Mouse (Mus musculus): ENCODE results near the gene Mitf.

Gene Mitf

DNA sequence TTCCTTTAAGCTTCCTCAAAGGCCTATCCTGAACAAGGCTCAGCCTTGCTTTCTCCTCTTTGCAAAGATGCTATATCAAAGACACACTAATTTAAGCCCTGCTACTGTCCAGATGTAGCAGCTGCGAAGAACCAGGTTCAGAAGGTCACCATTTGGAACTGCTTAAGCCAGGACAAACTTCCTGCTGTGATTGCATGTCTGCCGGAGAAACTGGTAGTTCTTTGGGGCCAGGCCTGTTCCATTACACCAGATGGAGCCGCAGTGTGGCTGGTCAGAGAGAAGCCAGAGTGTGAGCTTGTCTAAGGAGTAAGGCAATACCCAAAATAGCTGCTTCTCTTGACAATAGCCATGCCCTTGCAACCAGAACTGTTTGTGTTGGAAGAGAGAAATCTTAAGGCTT, 75.1 kb downstream of the Mitf start:
- no peak for DNase-seq (ENCODE audit: low read depth)

DNA sequence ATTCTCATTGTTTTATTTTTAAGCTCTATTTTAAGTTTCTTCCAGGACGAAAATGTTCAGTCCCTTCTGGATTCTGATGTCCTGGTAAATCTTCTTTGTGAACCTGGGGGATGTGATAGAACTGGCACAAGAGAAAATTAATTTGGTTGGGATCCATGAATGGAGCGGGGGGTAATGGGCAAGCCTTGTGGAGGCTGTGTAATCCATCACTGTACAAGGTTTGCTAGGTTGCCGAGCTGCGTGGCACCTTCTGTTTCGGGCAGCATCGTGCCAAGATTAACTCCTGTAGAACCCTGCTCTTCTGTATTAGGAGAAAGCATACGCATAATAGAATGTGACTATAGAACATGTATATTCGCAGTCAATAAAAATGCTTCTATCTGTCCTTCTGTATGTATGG, 76.1 kb downstream of the Mitf start:
- DNase-seq (ENCODE audit: low read depth): no peak

DNA sequence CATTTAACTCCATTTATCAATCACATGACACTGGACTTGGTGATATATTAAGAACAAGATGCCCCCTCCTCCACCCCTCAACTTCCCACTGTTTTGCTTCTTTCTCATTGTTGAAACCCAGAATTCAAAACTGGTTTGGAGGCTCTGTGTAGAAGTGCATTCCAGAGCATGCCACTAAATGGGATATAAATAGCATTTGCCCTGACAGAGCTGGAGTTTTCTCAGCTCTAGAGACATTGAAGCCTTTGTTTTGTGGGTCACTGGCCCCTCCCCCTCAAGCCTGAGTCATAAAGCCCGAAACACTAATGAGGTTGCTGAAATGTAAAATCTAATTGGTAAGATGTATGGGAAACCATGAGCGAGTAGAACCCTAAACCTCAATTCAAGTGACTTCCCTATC, 76.6 kb downstream of the Mitf start:
- DNase-seq (ENCODE audit: low read depth): no peak

DNA sequence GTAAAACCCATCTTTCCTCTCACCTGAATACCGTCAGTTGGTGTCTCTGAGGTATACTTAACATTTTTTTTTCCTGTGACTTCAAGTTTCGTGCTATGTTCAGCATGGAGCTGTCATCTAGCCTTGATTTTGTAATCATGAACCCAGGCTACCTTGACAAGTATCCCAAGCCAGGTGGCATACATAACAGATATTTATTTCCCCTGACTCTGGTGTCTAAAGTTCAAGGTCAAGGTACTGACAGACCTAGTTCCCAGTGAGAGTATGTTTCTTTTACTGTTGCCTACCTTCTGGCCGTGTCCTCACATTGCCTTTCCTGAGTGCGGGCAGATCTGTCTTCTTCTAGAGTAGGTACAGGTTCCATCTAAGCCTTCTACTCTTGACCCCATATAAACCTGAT, 78.1 kb downstream of the Mitf start:
- DNase-seq (ENCODE audit: low read depth): no peak

DNA sequence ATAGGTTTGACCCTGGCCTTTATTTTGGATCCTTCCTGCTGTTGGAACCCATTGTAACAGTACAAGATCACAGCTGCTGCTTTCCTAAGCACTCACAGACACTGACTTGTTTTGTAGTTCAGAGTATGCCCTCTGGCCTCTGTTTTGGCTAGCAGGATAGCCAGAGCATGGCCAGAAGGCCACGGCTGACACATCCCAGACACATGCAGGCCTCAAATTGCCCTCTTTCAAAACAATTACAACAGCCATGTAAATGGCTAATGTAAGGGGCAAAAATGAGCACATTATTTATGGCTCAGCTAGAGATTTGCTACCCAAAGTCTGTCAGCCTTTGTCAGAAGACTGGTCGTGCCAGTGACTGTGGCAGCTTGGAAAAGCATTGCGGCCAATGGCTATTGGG, 78.8 kb downstream of the Mitf start:
- DNase-seq (ENCODE audit: low read depth): no peak

DNA sequence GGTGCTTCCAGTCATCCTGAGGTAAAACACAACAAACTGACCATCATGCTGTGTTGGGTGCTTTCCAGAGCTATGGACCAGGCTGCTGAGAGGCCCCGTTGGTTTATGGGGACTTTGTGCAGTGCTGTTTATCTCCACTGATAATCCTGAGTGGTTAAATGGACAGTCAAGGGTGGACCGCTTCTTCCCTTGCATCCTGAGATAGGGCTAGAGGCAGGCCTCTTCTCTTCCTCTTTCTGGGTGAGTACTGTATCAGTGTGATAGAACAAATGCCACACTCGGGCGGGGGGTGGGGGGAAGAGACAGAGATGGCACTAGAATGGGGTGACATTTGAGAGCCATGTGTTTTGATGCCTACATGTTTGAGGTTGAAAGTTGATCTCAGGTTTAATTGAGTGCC, 81.0 kb downstream of the Mitf start:
- DNase-seq (ENCODE audit: low read depth): no peak

DNA sequence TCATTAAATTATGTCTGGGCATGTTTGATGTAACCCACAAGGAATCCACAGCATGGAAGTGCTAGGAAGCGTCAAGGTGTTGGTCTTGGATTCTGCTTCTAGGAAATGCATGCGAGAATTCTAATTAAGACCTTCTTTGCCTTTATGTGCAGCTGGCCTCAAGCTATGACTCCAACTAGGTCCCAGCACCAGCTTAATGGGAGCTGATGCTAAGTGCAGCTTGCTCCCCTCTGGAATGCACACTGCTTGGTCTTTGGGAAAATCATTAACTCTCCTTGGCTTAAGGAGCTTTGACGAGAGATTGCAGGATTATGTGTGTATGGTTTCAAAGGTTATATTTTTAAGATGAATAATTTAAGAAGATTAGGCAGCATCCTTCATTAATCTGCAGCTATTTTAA, 81.7 kb downstream of the Mitf start:
- DNase-seq (ENCODE audit: low read depth): no peak

DNA sequence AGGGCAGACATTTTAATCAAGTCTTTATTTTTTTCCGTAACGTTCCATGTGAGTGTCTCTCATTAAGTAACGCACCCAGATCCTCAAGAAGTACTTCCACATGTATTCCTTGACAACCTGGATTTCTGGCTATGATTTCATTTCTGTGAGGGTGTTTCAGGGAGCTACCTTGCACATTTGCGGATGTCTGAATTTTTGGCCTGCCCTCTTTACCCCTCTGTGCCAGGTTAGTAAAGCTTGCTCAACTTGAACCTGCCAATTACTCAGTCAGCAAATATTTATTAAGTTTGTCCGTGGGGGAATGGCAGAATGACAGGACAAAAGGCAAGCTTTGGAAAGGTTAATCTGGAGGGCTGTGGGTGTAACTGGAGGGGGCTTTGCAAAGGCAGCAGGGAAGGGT, 86.7 kb downstream of the Mitf start:
- DNase-seq (ENCODE audit: low read depth): no peak

DNA sequence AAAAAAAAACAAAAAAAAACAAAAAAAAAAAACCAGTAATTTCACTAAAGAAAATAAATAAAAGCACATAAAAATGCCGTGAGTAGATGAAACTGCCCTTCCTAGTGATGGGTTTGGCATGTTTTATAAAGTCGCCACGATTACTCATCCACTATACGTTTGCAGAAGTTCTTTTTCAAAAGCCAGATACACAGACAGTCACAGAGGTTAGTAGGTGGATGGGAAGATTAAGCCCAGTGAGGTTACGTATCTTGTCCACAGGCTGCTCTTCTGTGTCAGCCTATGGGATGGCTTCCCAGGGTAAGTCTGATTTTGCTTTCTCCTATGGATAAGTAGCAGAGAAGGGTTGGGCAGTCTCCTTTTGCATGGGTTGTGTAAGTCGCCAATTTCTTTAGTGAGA, 90.3 kb downstream of the Mitf start:
- DNase-seq (ENCODE audit: low read depth): no peak

DNA sequence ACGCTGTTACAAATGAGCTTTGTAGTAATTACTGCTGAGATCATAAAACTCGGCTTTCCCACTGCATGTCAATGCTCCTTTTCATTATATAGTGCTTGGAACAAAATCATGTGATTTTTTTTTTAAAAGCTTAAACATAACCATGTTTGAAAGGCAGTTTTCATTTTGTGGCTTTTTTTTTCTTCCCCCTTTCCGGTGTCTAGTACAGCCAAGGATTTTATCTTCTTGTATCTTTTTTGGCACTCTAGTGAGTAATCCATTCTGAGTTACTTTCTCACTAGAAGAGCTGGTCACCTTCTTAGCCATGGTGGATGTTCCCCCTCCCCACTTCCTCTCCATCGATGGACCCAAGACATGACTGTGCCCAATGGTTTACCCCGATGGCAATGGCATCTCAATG, 91.2 kb downstream of the Mitf start:
- DNase-seq (ENCODE audit: low read depth): no peak

DNA sequence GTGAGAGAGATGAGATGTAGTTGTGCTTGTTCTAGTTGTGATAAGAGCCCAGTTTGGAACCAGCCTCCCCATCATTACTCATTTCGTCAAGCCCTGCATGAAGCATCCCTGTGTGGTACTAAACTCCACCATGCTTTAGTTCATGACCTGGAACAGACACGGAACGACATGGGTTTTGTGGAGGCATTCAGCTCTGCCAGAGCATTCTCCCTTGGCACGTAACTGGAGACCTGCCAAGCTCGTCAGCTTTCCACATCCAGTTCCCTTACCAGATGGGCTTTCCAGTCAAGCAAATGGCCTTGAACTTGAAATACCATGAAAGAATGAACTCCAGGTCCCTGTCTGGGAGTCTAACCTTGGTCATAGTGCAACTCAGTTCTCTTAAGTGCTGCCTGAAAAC, 94.7 kb downstream of the Mitf start:
- no peak for DNase-seq (ENCODE audit: low read depth)

DNA sequence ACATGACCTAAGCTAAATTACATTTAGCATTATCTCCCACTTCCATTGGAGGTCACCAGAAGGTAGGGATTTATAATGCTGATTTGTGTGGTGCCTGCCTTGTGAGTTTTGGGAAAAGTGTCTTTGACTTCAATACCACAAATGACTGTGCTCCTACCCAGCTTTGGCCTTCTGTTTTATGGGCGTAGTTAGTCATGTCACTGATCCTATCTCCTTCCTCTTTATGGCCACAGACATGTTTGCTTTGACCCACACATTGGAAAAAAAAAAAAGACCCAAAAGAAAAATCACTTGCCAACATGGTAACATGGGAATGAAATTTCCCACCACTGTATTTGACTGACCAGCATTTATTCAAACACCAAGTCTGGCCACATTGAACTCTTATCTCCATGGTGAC, 95.4 kb downstream of the Mitf start:
- no peak for DNase-seq (ENCODE audit: low read depth)

DNA sequence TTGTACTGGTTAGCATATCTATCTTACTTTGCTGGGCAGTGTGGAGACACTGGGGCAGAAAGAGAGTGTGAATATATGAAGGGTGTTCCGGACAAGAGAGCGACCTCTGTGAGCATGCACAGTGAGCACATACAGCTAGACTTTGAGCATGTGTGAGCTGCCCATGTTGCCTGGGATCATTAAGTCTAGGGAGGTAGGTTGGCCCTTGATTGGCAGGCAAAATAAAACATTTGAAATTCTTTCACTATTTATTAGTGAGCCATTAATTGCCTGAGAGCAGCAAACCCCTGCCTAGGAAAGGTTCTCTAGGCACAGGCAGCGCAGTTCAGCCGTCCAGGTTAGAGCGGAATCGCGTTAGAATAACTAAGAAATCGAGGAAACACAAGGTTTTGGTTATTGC, 107.9 kb downstream of the Mitf start:
- DNase-seq (ENCODE audit: low read depth): no peak

DNA sequence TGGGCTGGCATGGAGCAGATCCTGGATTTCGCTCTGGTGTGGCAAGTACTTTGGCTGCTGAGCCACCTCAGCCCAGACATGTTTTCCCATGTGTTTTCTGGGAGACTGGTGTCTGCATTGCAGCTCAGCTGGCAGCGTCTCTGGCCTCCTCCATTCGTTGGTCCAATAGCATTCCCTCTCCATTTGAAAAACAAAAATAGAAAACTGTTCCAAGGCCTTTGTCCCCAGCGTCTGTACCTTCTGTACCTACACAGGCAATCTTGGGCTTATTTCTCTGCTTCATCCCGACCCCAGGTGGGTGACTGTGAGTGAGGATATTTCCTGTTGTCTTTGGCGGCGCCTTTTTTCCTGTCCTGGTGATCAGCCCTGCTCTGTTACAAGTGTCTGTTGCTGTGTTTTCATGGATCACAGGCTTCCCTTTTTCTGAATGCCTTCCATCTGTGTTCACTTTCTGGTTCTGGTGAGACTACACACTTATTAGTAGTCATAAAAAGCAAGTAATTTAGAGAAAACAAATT, 109.6 kb downstream of the Mitf start:
- DNase-seq (ENCODE audit: low read depth): no peak

DNA sequence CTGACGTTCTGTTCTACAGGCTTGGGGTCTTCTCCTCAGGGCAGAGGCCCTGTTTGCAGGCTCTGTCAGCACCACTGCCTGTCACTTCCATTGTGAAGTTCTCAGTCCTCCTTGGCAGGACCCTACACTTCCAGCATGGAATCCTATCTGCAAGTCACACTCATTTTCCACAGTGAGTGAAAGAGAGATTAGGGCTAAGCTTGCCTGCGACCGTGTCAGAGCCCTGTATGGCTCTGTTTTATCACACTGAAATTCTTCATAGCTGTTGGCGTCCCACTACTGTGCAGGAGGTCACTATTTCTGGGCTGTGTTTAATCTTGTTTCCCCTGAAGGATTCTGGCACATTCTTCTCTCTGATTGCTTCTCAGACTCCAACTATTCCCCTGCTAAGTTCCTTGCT, 111.2 kb downstream of the Mitf start:
- DNase-seq (ENCODE audit: low read depth): no peak

DNA sequence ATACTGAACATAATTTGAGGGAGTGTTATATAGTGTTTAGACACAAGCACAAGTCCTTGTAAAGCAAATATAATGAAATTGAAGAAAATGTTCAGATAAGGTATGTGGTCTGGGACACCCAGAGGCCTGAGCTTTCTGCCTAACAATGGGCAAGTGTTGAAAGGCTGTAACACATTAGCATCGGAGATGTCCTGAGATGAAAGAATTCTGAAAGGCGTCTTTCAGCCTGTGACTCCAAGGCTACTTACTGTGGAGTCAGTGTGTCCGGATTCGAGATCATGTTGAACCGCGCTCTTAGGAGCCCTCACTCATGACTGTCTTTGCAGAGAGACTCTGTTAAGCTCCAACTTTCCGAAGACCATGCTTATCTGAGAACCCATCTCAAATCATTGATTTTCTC, 111.6 kb downstream of the Mitf start:
- no peak for DNase-seq (ENCODE audit: low read depth)

DNA sequence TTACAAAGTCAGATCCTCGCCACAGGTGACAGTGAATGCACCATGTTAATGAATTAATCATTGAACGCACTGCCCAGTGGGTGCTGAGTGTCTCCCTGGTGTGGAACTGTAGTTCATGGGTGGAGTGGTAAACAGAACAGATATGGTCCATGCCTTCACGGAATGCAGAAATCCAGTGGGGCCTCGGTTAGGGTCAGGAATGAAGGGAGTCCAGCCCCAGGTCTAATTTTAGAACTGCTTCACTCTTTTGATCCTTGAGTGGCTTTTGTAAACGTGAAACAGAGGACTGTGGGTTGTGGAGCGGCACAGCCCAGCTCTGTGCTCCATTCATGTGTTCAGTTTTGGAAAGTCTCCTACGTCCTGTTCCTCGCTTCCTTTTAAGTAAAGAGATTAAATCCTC, 112.4 kb downstream of the Mitf start:
- DNase-seq (ENCODE audit: low read depth): no peak

DNA sequence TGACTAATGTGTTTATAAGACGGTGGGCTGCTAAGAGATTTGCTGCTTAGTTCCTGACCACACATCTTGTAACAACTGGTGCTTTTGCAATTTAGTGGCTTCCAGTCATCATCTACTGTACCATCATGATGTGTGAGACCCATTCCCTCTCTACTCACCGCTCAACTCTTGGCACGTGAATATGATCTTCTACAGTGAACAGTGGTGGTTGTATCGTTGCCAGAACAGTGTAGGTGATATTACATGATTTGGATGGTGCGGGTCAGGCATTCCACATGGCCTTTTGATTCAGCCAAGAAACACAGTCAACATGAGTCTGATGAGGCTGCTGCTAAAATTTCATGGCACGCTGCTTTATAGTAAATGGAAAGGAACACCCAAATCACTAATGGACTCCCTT, 114.7 kb downstream of the Mitf start:
- no peak for DNase-seq (ENCODE audit: low read depth)

DNA sequence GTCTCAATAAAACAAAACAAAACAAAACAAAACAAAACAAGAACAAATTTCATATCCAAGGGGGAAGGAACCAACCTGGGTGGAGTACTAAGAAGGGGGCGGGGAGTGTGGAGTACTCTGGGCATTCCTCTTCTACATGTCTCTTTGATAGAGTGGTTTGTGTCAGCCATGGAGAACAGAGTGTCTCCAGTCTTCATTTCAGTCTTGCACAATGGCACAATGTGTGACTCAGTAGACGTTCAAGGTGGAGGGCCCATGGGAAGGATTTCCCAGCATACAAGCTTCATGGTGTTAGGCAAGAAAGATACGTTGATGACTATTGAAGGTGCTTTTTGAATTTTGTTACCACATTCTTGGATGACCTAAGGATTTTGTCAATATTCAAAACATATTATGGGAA, 117.4 kb downstream of the Mitf start:
- no peak for DNase-seq (ENCODE audit: low read depth)

DNA sequence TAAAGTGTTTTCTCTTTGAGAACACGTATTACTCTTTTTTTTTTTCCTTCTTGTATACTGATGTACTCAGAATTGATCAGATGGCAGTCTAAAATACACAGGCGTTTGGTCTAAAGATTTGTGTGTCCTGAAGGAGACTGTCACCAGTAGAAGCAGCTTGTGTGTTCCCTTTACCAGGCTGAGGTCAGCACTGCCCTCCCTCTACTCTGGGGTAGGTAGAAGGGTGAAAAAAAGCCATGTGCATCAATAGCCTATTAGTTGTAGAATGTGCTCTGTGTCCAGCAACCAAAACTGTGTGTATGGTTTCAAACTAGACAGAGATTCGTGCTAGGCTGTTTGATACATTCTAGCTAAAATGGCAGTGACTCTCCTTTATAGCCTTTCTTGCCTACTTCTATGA, 122.2 kb downstream of the Mitf start:
- DNase-seq (ENCODE audit: low read depth): no peak

DNA sequence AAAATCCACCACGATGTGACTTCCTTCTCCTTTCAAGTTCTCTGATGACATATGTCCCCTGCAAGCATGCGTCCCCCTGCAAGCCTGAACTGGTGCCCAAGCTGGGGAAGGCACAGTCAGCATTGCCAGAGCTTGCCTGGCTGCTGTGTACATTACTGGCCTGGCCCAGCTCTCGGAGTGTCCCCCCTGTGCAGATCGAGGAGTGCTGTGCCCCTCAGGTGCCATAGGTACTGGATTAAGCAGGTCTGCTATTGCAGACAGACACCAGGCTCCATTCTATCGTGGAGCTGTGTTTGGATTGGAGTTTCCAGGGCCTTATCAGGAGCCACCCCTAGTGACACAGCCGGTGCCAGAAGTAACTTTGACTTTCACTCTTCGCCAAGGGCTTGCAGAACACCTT, 122.6 kb downstream of the Mitf start:
- no peak for DNase-seq (ENCODE audit: low read depth)

DNA sequence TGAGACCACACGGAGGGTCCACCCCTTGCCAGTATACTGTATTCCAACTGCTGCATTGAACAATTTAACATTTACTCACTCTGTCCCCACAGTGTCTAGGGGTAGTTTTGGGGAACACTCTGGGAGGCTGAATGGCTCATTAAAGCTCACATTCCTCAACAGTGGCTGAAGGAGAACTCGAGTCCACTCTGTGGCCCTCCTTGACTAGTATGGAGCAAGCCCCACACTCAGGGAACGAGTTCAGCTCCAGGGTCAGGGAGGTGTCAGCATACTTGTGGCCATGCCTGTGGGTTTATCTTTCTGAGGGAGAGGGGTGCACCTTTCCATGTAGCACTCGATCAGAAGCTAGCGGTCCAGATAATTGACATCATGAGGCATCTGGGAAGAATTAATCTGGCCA, 130.3 kb downstream of the Mitf start:
- no peak for DNase-seq (ENCODE audit: low read depth)

DNA sequence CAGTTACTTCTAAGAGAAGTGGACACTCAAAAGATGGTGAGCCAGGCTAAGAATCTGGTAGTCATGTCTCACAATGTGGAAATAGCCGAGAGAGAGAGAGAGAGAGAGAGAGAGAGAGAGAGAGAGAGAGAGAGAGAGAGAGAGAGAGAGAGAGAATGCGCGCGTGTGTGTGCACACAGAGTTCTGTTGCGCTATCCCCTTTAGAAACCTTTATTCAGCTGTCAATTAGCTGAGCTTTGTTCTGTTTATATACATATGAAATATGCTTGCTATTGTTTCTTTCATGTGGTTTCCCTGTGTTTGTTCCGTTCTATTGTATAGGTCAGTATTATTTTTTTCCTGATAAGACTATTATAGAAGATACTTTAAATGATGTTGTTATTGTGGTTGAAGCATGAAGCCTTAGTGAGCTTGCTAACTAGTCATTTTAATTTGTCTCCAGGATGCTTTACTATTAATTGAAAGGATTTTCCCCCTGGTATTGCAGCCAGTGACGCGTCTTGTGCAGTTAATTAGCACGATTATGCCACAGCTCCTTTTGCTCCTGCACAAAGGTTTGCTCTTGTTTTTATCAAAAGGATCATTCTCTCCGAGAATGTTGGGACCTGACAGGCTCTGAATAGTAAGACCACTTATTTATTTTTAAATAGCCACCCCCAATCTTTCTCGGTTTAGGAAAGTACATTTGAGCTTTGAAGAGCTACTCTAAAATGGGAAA, 131.2 kb downstream of the Mitf start:
- DNase-seq (ENCODE audit: low read depth): no peak

DNA sequence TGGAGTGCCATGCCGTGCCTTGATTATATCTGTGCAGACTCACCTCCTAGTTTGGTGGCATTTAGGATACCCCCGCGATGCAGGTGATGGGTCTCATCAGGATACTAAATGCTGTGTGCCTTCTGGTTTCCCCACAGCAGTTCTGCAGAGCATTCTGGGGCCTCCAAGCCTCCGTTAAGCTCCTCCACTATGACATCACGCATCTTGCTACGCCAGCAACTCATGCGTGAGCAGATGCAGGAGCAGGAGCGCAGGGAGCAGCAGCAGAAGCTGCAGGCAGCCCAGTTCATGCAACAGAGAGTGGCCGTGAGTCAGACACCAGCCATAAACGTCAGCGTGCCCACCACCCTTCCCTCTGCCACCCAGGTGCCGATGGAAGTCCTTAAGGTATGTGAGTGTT, 134.1 kb downstream of the Mitf start:
- no peak for DNase-seq (ENCODE audit: low read depth)

All from induced T-regulatory cell, adult 2 months (primary cell).